Mouse (Mus musculus): ENCODE data around the gene St6galnac5.

Gene St6galnac5

GRCm38 (mm10) chr3:152912216-152913101 is 69.6 kb downstream of the St6galnac5 start:
- peak; percentile 20 for DNase-seq (ENCODE audit: low spot score)

- DNase-seq (ENCODE audit: low spot score) = no peak
Measured at GRCm38 (mm10) chr3:152911578-152911977, 70.5 kb downstream of the St6galnac5 start.

DNA sequence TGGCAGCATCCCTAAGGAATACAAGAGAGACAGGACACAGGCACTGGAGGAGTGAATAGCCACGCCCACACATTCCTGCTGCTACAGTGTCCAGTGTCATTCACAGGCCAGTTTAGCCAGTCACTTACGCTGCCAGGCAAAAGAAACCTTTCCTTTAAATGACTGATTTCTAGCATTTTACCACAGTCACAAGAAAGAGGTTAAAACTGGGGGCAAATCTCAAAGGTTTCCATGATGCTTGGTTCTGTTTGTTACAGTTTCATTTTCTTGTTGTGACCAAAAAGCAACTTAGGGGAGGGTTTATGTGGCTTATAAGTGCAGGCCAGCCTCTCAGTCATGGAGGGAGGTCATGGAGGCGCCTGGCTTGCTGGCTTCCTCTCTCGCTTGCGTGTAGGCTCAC is 74.4 kb downstream of the St6galnac5 start:
- DNase-seq (ENCODE audit: low spot score) = no peak

GRCm38 (mm10) chr3:152907087-152907486 is 75.0 kb downstream of the St6galnac5 start:
- DNase-seq (ENCODE audit: low spot score) = no peak

DNA sequence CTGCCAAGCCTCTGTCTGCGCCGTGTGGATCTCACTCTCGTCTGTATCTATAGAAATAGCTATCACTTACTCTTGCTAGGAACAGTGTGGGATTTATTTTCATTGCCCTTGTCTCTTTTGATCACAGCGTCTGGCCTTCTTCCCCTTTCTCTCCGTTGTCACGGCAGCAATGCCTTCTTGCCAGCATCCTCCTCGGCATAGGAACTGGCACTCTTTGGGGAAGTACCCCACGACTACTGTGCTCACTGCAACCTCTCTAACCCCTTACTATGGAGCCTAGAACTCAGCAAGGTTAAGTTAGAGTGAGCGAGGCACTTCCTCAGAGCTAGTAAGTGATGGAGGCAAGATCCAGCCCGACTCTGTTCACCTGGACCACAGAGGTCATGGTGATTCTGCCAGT is 76.2 kb downstream of the St6galnac5 start:
- no peak for DNase-seq (ENCODE audit: low spot score)

DNA sequence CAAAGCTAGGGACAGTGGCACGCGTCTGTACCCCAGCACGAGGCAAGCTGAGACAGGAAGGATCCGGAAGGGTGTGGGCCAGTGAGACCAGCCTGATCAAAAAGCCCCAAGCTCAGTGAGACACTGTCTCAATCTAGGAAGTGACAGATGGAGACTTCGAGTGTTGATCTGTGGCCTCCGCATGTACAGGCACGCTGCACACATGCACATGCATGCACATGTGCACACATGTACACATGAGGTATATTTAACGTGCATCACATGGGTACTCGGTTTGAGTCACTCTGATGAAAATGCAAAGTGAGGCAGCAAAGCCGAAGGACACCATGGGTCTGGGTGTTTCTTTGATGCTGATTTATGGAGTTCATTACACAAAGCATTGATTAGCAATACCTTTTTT is 77.0 kb downstream of the St6galnac5 start:
- no peak for DNase-seq (ENCODE audit: low spot score)

DNA sequence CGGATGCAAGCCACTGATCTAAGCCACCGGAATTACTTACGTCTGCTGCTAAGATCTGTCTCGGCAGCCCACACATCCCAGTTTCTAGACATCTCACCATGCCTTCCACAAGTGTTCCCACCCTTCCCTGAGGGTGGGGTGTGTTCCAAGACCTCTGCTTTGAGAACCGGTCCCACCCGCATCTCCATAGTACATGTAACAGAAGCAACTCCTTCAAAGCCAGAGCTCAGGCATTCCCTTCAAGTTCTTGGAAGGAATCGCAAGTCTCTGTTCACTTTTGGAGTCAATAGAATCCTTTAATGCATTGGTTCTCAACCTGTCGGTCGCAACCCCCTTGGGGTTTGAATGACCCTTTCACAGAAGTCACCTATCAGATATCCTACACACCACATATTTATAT is 83.1 kb downstream of the St6galnac5 start:
- no peak for DNase-seq (ENCODE audit: low spot score)

DNA sequence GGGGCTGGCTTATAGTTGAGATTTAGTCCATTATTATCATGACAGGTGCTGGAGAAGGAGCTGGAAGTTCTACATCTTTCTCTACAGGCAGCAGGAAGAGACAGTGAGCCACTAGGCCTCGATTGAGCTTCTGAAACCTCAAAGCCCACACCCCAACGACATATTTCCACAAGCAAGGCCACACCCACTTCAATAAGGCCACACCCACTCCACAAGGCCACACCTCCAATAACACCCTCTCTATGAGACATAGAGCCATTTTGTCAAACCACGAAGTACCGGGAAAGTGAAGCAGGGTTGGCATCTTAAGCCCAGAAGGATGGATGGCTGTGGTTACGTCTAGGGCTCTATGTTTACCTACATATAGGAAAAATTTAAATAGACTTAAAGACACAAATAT is 84.8 kb downstream of the St6galnac5 start:
- DNase-seq (ENCODE audit: low spot score) = no peak

- DNase-seq (ENCODE audit: low spot score) = no peak
Measured at GRCm38 (mm10) chr3:152896111-152896510, 85.9 kb downstream of the St6galnac5 start.

DNA sequence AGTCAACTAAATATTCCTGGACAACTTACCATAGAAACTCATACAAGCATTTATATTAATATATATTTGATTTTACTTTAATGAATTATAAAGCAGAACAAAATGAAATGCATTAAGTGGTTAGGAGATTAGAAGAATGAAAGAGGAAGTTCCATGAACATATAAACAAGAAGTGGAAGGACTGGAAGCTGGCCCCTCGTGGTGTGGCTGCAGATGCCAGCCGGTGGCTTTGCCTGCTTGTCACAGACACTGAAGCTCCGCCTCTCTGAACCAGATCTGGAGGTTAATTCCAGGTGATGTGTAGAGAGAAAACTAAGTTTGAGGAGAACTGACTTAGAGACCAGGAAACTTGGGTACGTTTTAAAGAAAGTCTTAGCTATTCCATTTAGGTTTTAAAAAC is 87.1 kb downstream of the St6galnac5 start:
- DNase-seq (ENCODE audit: low spot score) = no peak

DNA sequence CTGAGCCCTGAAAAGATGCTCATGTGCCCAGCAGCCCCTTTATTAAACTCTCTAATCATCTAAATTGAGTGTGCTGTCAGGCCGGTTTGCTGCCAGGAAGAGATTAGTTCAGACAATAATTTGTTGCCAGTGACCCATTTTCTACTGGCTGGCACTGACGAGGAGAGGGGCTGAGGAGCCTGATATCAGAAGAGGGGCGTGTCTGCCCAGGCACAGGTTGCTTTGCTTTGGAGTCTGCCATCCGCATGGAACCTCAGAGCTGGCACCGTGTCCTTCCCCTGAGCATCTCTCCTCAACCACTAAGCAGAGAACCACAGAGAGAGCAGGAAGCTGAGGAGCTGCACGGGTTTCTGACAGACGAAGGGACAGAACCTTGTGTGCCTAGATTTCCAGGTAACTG is 93.9 kb downstream of the St6galnac5 start:
- no peak for DNase-seq (ENCODE audit: low spot score)

DNA sequence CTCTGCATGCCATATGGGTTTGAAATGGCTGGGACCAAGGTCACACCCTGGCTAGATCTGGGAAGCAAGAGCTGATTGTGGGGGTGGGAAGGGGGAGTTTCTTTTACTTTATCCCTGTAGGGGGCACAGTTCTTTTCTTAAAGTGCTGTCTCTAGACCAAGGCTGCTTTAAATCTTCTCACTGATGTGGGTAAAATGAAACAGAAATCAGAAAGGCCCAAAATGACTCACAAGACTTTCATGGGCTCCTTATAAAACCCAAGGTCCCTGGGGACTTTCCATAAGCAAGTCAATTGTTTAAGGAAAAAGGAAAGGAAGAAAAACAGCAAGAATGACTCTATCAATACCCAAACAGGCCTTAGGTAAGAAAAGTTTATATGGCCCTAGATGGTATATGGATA is 95.3 kb downstream of the St6galnac5 start:
- no peak for DNase-seq (ENCODE audit: low spot score)

DNA sequence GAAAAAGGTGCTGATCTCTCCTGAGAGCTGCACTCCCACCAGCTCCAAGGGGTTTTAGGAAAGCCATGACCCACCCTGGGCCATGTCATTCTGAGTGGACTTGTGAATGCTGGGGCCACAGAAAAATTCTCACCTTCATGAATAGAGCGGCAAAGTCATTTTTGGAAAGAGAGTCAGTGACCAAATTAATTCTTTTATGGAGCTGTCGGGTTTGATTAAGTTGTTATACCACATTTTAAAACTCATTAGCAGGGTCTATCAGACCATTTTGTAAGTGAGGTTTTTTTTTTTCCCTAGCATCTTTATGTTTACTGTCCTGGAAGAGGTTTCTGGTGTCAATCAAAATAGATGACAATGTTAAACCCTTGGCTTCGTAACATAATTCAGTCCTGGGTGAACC is 98.5 kb downstream of the St6galnac5 start:
- no peak for DNase-seq (ENCODE audit: low spot score)

DNA sequence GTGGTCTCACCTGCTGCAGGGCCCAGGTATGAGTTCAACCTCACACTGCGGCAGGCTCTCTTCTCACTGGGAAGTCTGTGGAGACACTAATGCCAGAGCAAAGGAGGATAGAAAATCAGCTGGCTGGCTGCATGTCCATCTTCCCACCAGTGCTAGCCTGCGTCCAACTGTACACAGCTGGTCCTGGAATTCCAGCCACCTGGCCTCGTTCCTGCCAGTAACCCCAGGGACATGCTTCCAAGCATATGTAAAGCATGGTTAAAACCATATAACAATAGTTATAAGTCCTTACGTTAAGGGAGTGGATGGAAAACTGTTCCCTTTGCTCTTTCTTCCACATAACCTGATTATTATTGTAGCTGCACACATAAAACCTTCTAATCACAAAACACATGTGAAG is 100.3 kb downstream of the St6galnac5 start:
- no peak for DNase-seq (ENCODE audit: low spot score)

GRCm38 (mm10) chr3:152880121-152880835 is 101.8 kb downstream of the St6galnac5 start:
- DNase-seq (ENCODE audit: low spot score) = no peak

DNA sequence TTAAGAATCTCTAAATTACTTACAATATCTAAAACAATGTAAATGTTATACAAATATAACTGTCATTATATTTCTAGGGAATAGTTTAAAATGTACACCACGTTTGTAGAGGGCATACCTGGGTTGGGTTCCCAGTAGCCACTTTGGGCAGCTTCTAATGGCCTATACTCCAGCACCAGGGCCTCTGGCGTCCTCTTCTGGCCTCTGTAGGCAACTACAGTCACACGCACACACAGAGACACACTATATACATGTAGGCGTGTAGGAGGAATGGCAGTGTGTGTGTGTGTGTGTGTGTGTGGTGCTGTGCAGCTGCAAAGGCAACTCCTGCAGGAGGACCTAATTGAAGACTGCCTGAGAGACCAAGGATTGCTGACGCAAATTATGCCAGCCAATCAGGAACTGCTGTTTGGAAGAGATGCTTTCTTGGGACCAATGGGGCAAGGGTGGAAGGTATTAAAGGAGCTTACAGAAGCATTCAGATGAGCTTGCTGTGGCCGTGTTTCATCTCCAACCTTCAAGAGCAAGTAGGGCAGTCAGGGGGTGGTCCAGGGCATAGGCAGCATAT is 106.2 kb downstream of the St6galnac5 start:
- no peak for DNase-seq (ENCODE audit: low spot score)

DNA sequence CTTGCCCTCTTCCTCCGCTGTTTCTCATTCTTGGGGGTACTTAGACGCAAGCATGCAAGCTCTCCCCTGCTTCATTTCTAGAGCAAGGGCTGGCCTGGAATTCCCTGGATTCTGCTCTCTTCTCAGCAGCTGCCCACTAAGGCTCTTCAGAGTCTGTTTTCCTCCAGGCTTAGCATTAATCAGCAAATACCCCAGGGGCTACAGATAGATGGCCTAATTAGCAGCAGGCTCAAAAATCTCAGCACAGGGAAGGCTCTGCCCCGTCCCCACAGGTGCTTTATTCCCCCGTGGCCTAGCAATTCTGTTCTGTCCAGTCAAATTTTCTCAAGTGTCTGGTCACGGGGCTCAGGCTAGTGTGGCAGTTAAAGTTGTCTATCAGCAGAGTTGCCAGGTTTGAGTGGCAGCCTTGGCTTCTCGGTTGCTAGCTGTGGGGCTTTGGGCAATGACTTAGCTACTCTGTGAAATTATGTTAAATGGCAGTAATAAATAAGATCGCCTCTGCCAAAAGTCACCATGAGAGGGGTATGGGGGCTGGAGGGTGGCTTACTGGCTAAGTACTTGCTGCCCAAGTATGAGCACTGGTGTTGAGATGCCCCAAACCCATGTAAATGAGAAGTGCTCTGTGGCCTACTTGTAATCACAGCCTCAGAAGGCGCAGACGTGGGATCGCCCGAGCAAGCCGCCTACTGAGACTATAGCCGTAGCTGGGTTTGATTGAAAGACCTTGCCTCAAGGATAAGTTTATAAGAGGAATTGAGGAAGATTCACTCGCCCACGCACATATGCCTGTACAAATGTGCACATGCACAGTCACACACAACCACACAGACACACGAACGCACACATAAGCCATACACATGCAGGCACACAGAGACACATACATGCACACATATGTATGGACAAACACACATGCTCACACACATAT is 107.4 kb downstream of the St6galnac5 start:
- DNase-seq (ENCODE audit: low spot score) = no peak

DNA sequence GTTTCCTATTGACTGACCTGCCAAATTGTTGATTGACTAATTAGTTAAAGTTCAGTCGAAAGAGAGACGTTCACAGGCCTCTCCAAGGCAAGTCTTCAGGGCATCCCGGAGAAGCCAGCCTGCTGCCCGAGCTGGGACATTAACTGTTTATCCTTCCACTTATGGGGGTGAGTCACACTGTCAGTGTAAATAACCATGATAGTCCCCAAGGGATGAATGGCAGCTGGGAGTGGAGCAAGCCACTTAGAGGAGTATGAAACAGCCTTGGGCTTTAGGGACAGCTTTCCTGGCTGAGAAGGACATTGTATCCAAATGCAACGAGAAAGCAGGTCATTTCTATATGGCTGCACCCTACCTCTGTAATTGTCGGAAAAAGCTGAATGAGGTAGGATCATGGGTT is 109.5 kb downstream of the St6galnac5 start:
- no peak for DNase-seq (ENCODE audit: low spot score)

GRCm38 (mm10) chr3:152872054-152872453 is 110.0 kb downstream of the St6galnac5 start:
- no peak for DNase-seq (ENCODE audit: low spot score)

- DNase-seq (ENCODE audit: low spot score) = no peak
Measured at GRCm38 (mm10) chr3:152867654-152868525, 114.2 kb downstream of the St6galnac5 start.

Measured in c-Kit-positive CD71-positive TER-119-positive erythroid progenitor cells, embryonic 14.5 days (primary cell).